Mouse (Mus musculus) frontal cortex, postnatal 36 days (tissue): ENCODE data around the gene Fgd6.

Experiments
- DNase-seq, 2 experiments: peaks; one replicate each; pipeline ENCODE4 v3.0.0; 2022; ENCODE audit warnings: low spot score in 2 of 2

Gene Fgd6

DNA sequence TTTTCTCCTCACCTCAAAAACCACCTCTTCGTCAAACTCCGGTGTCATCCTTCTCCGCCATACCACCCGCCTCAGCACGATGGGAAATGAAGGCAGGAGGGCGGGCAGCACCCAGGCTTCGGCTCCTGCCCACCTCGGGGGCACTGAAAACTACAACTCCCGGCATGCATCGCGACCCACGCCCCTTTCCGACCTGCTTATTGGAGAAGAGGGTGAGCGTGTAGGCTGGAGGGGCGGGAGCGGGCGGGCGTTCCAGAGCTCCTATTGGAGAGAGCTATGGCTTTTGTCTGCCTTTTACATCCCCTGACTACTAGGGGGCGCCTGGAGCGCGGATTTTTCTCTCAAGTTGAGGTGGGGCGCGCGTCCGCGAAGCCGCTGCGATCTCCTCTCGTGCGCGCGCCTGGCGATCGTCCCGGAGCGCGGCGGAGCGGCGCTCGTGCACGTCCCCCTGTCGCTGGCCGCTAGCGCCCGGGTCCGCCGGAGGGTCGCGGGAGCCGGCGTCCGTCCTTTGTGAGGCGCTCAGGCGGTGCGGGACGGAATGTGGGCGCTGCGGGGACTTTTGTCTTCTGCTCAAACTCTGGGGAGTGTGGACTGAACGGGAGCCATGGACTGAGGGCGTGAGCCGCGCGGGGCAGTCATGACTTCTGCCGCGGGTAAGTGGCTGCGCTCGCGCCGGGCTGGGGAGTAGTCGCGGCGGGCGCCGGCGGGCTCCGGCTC, at the start of gene Fgd6, which contains the start of gene Vezt:
Fgd6 (plus strand) TSS at position 344 of the 717 bp plus-strand sequence.
Vezt (minus strand) TSS at position 160 of the 717 bp plus-strand sequence.
- peak; percentile 98 to 99 for DNase-seq

GRCm38 (mm10) chr10:93994136-93994535, 41.7 kb upstream of the Fgd6 start:
- DNase-seq = no peak

DNA sequence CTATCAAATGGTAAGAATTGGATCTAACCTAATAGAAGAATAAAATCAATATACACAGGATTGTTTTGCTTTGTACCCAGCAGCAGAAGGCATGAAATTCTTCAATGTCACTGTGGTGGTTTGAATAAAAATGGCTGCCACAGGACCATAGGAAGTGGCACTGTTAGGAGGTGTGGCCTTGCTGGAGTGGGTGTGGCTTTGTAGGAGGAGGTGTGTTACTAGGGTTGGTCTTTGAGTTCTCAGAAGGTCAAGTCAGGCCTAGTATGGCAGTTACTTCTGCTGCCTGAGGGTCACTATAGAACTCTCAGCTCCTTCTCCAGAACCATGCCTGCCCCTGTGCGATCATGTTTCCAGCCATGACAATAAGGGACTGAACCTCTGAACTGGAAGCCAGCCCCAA, 40.7 kb upstream of the Fgd6 start:
- DNase-seq = no peak

- DNase-seq = no peak
These were observed 36.4 kb upstream of the Fgd6 start for GRCm38 (mm10) chr10:93999357-93999756.

DNA sequence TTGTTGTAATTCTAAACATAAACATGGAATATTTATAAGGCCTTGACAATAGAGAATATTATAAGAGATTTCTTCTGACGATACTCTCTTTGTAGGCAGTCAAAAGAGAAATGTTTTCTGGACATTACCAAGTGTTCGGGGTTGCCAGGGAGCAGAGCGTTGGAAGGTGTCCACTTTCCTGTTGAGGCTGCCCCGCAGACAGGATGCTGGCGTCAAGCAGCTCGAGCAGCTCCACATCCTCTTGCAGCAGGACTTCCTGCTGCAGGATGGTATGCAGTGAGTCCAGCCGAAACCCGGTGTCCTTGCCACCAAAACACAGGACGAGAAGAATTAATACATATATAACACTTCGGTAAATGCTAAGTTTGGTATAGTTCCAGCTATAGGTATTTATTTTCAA, 35.6 kb upstream of the Fgd6 start:
- DNase-seq = no peak

DNA sequence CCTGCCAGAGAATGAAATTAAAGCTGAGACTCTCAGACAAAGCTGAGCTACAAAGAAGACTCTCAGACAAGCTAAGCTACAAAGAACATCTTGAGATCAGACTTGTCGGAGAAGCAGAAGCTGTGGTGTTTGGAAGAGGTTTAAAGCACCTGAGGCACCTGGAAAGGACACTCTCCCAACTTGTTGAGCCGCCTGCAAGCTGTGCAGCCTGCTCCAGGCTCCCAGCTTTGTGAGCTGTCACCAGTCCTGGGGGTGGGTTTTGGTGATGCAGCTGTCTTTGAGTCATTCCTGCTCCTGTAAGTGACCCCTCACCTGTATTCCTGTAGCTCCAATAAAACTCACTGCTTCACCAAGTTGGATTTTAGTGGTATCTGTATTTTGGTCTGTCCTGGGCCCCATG, 27.4 kb upstream of the Fgd6 start:
- no peak for DNase-seq

GRCm38 (mm10) chr10:94009991-94010679, 25.7 kb upstream of the Fgd6 start:
- DNase-seq = no peak

- no peak for DNase-seq
These were observed 24.8 kb upstream of the Fgd6 start for GRCm38 (mm10) chr10:94011024-94011423.

- DNase-seq = peak in 1 of 2 experiments; percentile 47
These were observed 22.6 kb upstream of the Fgd6 start for GRCm38 (mm10) chr10:94013196-94013595.

GRCm38 (mm10) chr10:94014200-94014599, 21.6 kb upstream of the Fgd6 start:
- DNase-seq = no peak

GRCm38 (mm10) chr10:94017455-94017854, 18.3 kb upstream of the Fgd6 start:
- no peak for DNase-seq

GRCm38 (mm10) chr10:94020587-94020986, 15.2 kb upstream of the Fgd6 start:
- no peak for DNase-seq

DNA sequence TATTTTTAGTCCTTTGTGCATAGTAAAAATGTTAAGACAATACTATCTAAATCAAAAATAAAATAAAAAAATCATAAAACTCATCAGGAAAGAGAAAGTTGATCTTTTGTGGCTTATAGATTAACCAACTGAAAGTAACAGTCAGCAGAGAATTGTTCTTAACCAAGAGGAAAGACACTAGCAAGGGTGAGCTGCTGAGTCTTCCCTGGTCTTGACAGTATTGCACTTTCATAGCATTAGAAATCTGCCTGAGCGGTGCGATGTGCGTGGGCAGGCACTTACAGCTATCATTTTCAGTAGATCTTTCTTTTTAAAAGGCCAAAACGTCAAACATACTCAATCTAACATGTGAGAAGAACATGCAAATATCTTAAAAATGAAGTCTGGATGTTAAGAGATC, 14.7 kb upstream of the Fgd6 start:
- DNase-seq = no peak

GRCm38 (mm10) chr10:94025079-94025478, 10.7 kb upstream of the Fgd6 start:
- DNase-seq = no peak

DNA sequence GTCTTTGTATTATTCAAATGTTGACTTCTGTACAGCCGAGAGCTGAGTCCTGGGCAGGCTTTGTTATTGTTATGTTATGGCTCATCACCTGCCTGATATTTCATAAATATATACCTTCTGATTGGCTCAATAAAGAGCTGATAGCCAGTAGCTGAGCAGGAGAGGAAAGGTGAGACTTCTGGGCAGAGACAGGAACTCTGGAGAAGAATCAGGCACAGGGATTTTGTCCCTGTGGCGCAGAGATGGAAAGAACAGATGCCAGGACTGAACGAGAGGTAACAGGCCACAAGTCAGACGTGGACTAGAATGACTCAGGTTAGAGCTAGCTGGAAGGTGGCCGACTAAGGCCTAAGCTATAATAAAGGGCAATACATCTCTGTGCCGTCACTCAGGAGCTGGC, 7.3 kb upstream of the Fgd6 start:
- DNase-seq = no peak

GRCm38 (mm10) chr10:94031164-94031563, 4.6 kb upstream of the Fgd6 start:
- DNase-seq = no peak

DNA sequence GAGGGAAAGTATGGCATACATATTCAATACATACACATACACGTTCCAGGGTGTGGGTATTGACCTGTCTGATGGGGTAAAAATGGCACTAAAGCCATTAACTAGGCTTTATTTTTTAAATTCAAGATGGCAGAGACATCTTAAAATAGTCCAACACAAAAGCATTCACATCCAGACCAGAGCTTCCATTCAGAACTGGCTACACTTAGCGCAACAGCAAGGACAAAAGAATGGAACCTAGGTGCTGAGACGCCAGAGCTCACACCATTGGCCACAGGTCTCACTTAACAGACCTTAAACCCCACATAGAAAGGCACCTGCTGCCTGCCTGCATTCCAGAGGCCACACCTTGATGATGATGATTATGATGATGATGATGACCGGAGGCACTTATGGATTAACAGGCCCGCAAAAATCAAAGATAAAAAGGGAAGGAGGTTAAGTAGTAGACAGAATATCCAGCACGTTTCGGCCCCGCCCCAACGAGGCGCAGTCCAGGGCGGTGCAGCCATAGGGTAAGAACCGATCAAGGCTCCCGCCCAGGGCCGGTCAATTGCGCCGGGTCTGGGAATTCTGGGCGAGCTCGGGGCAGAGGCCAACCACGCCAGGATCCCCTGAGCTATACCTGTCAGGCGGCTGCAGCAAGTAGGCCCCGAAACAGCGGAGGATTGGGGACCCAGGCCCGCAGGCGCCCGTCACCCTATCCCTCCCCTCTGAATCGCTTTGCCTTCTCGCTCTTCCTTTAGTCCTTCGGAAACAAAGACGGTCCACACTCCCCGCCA, 734 bp upstream of the Fgd6 start:
- no peak for DNase-seq

DNA sequence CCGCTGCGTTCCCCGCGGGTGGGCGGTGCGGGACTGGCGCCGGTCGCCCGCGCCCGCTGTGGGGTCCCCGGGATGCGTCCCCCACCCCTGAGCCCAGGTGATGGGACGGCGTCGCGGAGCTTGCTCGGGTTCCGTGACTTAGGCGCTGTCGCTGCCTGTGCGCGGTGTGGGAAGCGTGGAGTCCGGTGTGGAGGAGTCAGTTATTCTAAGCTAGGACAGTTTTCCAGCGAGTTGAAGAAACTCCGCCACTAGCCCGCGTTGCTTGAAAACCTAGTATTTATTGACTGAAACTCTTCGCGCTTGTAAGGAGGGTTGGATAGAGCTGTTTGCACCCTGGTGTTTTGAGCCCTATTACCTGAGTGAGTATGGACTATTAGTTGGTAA, 566 bp downstream of the Fgd6 start:
- DNase-seq = no peak

- DNase-seq = no peak
These were observed 1.4 kb downstream of the Fgd6 start for GRCm38 (mm10) chr10:94037196-94037595.

DNA sequence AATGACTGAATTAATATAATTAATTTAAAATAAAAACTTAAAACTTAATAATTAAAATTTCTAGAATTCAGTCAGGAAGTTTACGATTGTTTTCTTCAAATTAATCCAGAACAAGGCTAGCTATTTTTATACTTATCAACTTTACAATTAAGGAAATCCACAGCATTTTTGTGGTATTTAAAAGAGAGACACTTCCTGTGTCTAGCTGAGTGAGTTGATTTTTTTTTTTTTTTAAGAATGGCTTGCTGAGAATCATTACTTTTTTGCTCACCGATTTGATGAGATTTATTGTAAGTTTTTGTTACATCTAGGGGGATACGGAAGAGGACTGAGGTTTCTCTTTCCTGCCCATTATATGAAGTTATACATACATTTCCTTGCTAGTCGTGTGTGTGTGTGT, 1.8 kb downstream of the Fgd6 start:
- DNase-seq = no peak

DNA sequence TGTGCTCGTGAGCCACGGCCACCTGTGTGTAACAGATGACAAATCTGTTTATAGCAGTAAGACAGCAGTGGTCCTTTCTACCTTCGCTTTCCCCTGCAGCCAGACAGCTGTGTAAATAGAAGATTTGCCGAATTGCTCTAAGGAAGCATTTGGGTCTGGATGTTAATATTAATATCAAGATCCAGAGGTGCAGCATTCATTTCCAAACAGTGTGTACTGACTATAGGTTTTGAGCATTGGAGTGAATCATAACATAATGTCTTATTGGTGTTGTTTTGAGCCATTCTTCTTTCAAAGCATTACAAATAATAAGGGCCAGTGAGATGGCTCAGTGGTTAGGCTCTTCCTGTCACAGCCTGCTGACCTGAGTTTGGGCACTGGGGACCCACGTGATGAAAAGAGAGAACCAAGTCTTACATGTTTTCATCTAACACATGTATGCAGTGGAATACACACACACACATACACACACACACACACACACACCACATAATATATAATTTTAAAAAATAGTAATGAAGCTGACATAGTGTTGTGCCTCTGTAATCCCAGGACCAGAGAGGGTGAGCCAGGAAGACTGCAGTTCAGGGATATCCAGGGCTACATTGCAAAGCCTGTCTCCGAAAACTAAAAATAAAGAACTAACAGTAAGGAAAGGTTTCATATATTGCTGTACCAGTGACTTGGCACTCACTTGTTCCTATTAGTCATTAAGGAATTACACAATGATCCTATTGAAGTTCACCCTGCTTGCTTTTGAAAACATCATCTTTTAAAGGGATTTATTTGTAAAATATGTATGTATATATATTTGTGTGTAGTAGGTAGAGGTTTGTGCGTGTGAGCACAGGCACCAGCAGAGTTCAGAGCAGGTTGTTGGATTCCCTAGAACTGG, 2.8 kb downstream of the Fgd6 start:
- no peak for DNase-seq

- DNase-seq = no peak
These were observed 8.1 kb downstream of the Fgd6 start for GRCm38 (mm10) chr10:94043908-94044307.
